Mouse (Mus musculus) heart, adult 2 months (tissue): ENCODE measurements at regions not wholly inside any gene's neighbourhood (a gene's known extent, or its start where the extent isn't known, plus 50 kb on each side); places are given as distances from the start of the nearest gene placed in this dataset.

ENCODE experiments used
- DNase-seq, 2 experiments: peaks; one replicate each; pipeline ENCODE4 v3.0.0; 2021
- H3K27ac ChIP-seq: fragments of 200-600 bp; 2 replicates; pipeline ENCODE4 v1.8.1; 2022
- H3K27me3 ChIP-seq: fragments of 200-500 bp; 2 replicates; pipeline ENCODE4 v1.6.1; 2012; ENCODE audit warnings: mild to moderate bottlenecking, low read length, inconsistent platforms, mixed read lengths; ENCODE audit not compliant: control insufficient read depth, insufficient read depth
- H3K36me3 ChIP-seq: fragments of 200-500 bp; 2 replicates; pipeline ENCODE4 v1.6.1; 2012; ENCODE audit warnings: low read length, inconsistent platforms; ENCODE audit not compliant: control insufficient read depth, insufficient read depth
- H3K4me1 ChIP-seq: fragments of 200-500 bp; 2 replicates; pipeline ENCODE4 v1.6.1; 2011; ENCODE audit warnings: low read length; ENCODE audit not compliant: control insufficient read depth, insufficient read depth
- H3K4me3 ChIP-seq: fragments of 200-600 bp; 2 replicates; pipeline ENCODE4 v1.8.1; 2022
- H3K79me2 ChIP-seq: fragments of 200-500 bp; replicated peaks from 2 replicates; pipeline ENCODE4 v1.6.1; 2012; ENCODE audit warnings: mild to moderate bottlenecking, inconsistent platforms, low read length, moderate library complexity, mixed read lengths; ENCODE audit not compliant: control insufficient read depth, insufficient read depth
- H3K9ac ChIP-seq: fragments of 200-500 bp; 2 replicates; pipeline ENCODE4 v1.6.1; 2012; ENCODE audit warnings: low read depth, mild to moderate bottlenecking, control low read depth, inconsistent platforms, low read length, mixed read lengths
- CTCF ChIP-seq: fragments of 200-600 bp; IDR thresholded peaks from 2 replicates; pipeline ENCODE4 v1.8.1; 2022; ENCODE audit warnings: antibody characterized with exemption, mild to moderate bottlenecking, moderate library complexity
- EP300 ChIP-seq: fragments of 200-500 bp; IDR thresholded peaks from 2 replicates; pipeline ENCODE4 v1.6.1; 2011; ENCODE audit warnings: low read depth, low read length, control low read depth; ENCODE audit not compliant: insufficient read depth
- POLR2A ChIP-seq: fragments of 200-500 bp; IDR thresholded peaks from 2 replicates; pipeline ENCODE4 v1.6.1; 2011; ENCODE audit warnings: mild to moderate bottlenecking, low read depth, low read length, control low read depth; ENCODE audit not compliant: insufficient read depth
- WGBS: fragments of 180-500 bp; shearing (Covaris S2); methylation state at CpG from one replicate; pipeline ENCODE4 v1.1.7; 2018; 5-methylcytosine and 5-hydroxymethylcytosine counted together
- intact Hi-C: fragments of 180-260 bp; cut with DNase I; formaldehyde crosslinking; loops from one replicate; pipeline ENCODE4 v1.15.1; 2025

DNA sequence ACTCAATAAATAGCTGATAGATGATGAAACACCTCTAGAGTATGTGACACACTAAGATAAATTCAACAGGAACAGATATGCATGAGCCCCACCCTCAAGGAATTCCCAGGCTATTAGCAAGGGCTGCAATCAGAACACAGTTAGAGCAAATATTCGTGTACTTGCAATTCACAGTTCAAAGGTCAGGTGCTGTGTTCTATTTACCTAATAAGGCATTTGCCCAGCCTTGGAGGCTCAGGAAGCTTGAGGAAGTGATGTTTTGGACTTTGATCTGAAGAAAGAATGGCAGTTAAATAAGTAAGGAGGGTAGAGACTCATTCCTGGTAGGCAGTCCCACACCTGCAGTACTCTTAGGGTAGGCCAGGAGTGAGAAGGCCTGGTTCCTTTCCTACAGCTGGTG, 60.3 kb upstream of the Ifngr1 start:
- H3K4me3 ChIP-seq: no peak overlapping the region
- no peaks in the 10 kb centered on the region for H3K36me3 ChIP-seq
- H3K9ac ChIP-seq: no peak overlapping the region
- no peak for DNase-seq
- intact Hi-C loops: no loop called here
- H3K4me1 ChIP-seq: no peaks in the 10 kb centered on the region
- no peak overlapping the region for H3K27ac ChIP-seq
- no peaks in the 10 kb centered on the region for H3K79me2 ChIP-seq
- TF ChIP-seq EP300: no peak
- 10% methylated on average over 1 of the region's 1 CpGs for WGBS
- H3K27me3 ChIP-seq: no peaks in the 10 kb centered on the region

- H3K4me1 ChIP-seq: no peaks in the 10 kb centered on the region
- H3K36me3 ChIP-seq: no peaks in the 10 kb centered on the region
- no peaks in the 10 kb centered on the region for H3K27me3 ChIP-seq
- no peak overlapping the region for H3K27ac ChIP-seq
- no peaks in the 10 kb centered on the region for H3K79me2 ChIP-seq
- no peak overlapping the region for H3K4me3 ChIP-seq
- no peak for TF ChIP-seq CTCF
- WGBS: 84% methylated on average over 3 of the region's 3 CpGs
- no peak overlapping the region for H3K9ac ChIP-seq
- no peak for DNase-seq
- intact Hi-C loops: no loop called here
Observed at GRCm38 (mm10) chr10:19532790-19533189, 59.0 kb upstream of the Ifngr1 start.

DNA sequence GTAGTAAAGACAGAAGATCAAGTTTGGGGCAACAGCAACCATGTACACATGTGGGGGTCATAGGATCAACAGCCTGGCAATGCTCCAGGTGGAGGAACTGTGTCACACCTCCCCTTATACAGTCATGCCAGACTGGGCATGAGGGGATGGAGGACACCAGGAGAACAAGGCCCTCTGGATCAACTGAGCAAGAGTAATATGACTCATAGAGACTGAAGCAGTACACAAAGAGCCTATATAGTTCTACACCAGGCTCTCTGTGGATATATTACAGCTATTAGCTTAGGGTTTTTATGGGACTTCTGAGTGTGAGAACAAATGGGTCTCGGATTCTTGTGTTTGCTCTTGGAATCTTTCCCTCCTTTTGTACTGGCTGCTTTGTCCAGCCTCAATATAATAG, 57.9 kb upstream of the Ifngr1 start:
- TF ChIP-seq EP300: no peak
- no peak for TF ChIP-seq CTCF
- no peak for TF ChIP-seq POLR2A
- no peaks in the 10 kb centered on the region for H3K27me3 ChIP-seq
- intact Hi-C loops: no loop called here
- H3K79me2 ChIP-seq: no peaks in the 10 kb centered on the region
- H3K36me3 ChIP-seq: no peaks in the 10 kb centered on the region
- 89% methylated on average over 1 of the region's 1 CpGs for WGBS
- H3K9ac ChIP-seq: no peak overlapping the region
- DNase-seq: no peak
- H3K27ac ChIP-seq: no peak overlapping the region
- no peaks in the 10 kb centered on the region for H3K4me1 ChIP-seq
- H3K4me3 ChIP-seq: no peak overlapping the region
